Mouse (Mus musculus): ENCODE results near the gene Gnai1.

Gene Gnai1

DNA sequence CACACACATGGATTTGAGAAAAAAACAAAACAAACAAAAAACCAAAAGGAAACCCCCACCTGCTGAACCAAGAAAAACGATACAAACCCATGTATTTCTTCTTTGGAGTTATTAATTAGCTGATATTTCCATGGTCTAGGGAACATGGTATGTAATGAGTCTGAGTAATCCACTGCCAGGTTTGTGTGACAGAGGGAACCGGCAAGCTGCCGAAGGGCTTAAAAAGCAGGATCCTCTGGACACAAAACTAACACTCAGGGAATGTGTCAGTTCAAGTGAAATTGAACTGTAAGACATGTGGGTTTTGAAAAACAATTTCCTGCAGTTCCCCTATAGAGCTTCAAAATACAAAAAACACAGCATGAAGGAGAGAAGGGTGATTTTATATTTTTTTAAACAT lies 72.1 kb downstream of the Gnai1 start:
- in situ Hi-C loops (cut with MboI, MseI): no loop called here

DNA sequence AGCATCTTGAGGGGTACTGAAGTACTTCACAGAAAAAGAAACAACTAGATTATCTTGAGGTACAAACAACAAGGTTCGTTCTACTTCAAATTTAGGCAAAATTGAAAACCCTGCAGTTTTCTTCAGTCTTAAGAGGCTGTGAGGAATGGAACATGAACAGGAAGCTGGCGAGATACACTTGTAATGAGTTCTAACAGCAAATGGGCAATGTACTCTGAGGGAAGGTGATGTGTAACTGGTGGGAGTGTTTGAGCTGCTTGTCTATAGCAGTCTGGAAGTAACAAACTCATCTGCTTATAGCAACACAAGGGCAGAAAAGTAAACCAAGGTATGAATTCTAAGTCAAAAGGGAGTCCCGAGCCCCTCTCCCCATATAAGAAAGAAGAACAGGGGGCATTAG lies 78.1 kb downstream of the Gnai1 start:
- in situ Hi-C loops (cut with MboI, MseI): no loop called here

GRCm38 (mm10) chr5:18274352-18274940 lies 85.7 kb downstream of the Gnai1 start:
- in situ Hi-C loops (cut with MboI, MseI): no loop called here

DNA sequence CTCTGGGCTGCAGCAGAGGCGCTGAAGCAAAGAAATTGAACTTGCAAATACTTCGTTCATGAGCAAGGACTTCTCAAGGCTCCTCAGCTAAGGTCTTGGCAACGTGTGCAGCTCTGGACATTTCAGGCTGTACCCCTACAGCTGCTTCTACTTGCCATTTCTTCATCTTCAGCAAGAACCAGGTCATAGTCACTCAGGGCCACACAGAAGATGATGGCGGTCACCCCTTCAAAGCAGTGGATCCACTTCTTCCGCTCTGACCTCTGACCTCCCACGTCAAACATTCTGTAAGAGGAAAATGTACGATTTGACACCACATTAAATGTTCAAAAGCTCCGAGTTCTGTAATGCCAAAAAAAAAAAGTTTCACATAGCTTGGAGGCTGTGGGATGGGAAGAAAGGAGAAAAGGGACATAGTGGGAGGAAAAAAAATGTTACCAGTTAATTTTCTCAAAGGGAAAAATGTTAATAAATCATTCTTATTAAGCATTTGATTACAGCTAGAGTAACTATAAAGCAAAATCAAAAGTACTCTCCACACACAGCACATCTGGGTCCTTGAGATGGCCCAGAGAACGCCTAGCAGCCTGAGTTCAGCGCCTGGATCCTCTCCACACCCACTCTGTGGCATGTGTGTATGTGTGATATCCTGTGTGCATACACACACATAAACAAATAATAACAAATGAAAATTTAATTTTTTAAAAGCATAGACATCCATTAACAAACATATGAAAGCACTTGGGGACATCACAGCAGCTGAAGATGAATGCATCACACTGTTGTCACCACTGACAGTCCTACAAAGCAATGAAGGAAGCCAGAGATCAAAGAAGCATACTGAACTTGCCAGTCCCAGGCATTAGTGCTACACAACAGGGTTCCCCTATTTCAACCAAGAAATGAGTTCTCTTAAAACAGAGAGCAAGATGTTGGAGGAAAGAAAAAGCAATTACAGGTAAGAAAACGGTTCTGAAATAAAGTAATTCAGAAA lies 86.6 kb downstream of the Gnai1 start:
- in situ Hi-C loops (cut with MboI, MseI): no loop called here

DNA sequence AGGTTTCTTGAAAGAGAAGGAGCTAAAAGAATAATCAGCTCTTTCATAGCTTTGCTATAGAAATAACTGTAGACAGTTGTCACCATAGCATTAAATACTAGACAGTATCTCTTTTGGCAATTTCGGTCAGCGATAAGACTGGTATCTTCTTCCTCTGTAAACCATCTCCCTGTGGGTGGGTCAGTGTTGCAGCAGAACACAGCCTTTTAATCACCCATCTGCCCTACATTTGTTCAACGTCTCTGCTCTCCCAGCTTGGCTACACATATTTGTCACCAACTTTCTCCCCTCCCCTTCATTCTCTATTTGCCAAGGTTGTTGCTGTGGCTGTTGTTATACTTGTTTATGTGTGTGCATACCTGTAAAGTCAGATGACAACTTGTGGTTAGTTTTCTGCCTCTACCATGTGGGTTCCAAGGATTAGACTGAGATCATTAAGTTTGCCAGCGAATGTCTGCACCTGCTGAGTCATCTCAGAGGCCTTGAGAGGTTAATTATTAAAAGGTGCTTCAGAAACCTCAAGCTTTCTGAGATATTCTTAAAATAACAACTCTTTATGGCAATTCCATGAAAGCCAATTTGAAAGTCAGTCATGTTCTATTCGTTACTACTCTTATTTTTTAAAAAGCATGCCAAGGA lies 109.7 kb downstream of the Gnai1 start:
- in situ Hi-C loops (cut with MboI, MseI): no loop called here

GRCm38 (mm10) chr5:18249132-18249531 lies 111.0 kb downstream of the Gnai1 start:
- in situ Hi-C loops (cut with MboI, MseI): no loop called here

DNA sequence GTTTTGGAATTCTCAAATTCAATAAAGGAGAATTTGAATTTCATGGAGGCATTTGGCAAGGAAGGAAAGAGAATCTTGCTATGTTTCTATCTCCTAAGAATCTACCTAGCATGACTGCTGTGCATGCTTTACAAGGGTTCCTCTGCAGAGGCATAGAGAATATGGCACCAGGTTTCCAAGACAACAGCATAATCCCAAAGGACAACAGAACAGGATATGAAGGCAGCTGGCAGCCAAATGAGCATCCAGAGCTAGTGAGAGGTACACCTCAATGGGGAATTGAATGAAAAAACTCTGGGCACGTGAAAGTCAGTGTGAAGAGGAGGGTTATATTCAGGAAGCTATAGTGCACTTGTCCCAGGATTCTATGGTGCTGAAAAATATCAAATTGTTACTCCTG lies 130.8 kb downstream of the Gnai1 start:
- in situ Hi-C loops (cut with MboI, MseI): no loop called here

- in situ Hi-C loops (cut with MboI, MseI): no loop called here
Observed at GRCm38 (mm10) chr5:18228866-18229265, 131.3 kb downstream of the Gnai1 start.

DNA sequence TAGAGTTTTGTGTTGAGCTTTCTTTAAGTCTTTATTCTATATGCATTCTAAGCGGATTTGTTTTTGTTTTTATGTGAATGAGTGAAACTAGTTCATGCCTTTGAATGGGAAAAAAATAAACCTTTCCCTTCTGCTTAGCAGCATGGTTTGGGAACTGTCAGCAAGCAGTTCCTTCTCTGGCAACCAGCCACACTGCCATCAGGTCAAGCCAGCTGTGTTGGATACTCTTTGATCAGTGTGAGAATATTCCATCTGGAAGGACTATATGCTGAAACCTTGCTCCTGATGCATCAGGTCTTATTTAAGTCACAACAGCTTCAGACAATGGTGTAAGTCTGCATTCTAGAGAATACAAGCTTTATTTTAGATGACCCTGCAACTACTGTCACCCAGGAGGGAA lies 139.3 kb downstream of the Gnai1 start:
- in situ Hi-C loops (cut with MboI, MseI): no loop called here

GRCm38 (mm10) chr5:18218292-18218691 lies 141.9 kb downstream of the Gnai1 start:
- in situ Hi-C loops (cut with MboI, MseI): no loop called here

DNA sequence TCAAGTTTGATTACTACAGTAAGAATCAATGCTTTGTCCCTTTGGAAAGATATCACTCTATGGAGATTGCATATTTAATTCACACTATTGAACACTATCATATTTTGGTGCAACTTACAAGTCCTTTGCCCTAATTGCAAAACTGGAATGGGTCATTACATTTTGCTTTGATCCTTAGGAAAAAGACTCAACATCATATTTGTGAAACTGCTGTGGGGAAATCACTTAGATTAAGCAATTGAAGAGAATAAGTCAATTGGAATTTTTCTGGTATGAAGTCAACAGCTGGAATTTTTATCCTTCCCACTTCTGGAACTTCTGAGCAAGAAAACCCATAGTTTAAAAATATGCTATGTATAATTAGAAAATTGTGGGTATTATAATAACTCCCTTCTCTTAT lies 142.3 kb downstream of the Gnai1 start:
- in situ Hi-C loops (cut with MboI, MseI): no loop called here
